Comparison of ENCODE assay signal across 8 mouse cellular contexts in genomic region chr3:88544514-88544913, GRCm38 (mm10). TPM values are rescaled to one million over a fixed set of nuclear protein-coding genes. Genes with fewer than 3 reads are reported as not detected.
DNase-seq lines count a peak whose midpoint lies in the region; ATAC-seq and TF ChIP-seq lines count a peak whose summit lies in the region.

No protein-coding gene starts in this region.

- no peak overlapping the region for H3K27ac ChIP-seq in kidney, adult 2 months (ENCODE audit: insufficient read depth, low read depth, low read length)
- H3K27ac ChIP-seq in midbrain, postnatal 0 days (ENCODE audit: low read depth, low read length) = no peak overlapping the region
- H3K27ac ChIP-seq in heart, embryonic 11.5 days (ENCODE audit: low read depth, low read length) = no peak overlapping the region

- no peaks in the 10 kb centered on the region for H3K27me3 ChIP-seq in kidney, adult 2 months (replicated peaks; ENCODE audit: control insufficient read depth, insufficient read depth, low read length)
- H3K27me3 ChIP-seq in midbrain, postnatal 0 days (ENCODE audit: insufficient read depth, low read length) = no peaks in the 10 kb centered on the region
- no peaks in the 10 kb centered on the region for H3K27me3 ChIP-seq in heart, embryonic 11.5 days (ENCODE audit: control insufficient read depth, insufficient read depth, low read length)

- no peaks in the 10 kb centered on the region for H3K9me3 ChIP-seq in midbrain, postnatal 0 days (ENCODE audit: low read length)
- no peaks in the 10 kb centered on the region for H3K9me3 ChIP-seq in heart, embryonic 11.5 days (replicated peaks; ENCODE audit: control insufficient read depth, low read length)

- no peak for TF ChIP-seq POLR2A in kidney, adult 2 months (IDR thresholded peaks at IDR 0.05; ENCODE audit: low read depth, low read length)

- WGBS in kidney, adult 2 months = 47% methylated on average over 5 of the region's 5 CpGs
- 39% methylated on average over 5 of the region's 5 CpGs for WGBS in midbrain, postnatal 0 days
- 35% methylated on average over 5 of the region's 5 CpGs for WGBS in heart, embryonic 11.5 days (ENCODE audit: insufficient replicate concordance)

- peak; percentile 71 for TF ChIP-seq CTCF in kidney, adult 2 months (conservative IDR thresholded peaks at IDR 0.05; ENCODE audit: insufficient read depth, insufficient read length, low read depth, low read length)
- TF ChIP-seq CTCF in midbrain, postnatal 0 days (IDR thresholded peaks at IDR 0.05) = peak; percentile 67

- no peaks in the 10 kb centered on the region for H3K36me3 ChIP-seq in kidney, adult 2 months (ENCODE audit: control insufficient read depth, insufficient read depth, low read length)
- no peaks in the 10 kb centered on the region for H3K36me3 ChIP-seq in midbrain, postnatal 0 days (ENCODE audit: insufficient read depth, low read length)
- H3K36me3 ChIP-seq in heart, embryonic 11.5 days (ENCODE audit: control insufficient read depth, insufficient read depth, low read length) = peaks cover 4% of the 10 kb centered on the region; the same call in 1 of the 2 replicates

- H3K4me2 ChIP-seq in midbrain, postnatal 0 days (ENCODE audit: low read depth, low read length, poor library complexity, severe bottlenecking) = no peak overlapping the region
- H3K4me2 ChIP-seq in heart, embryonic 11.5 days = no peak overlapping the region; the same call in 1 of the 2 replicates

- ATAC-seq in midbrain, postnatal 0 days (ENCODE audit: low FRiP score) = no peak
- ATAC-seq in heart, embryonic 11.5 days (replicated peaks; ENCODE audit: insufficient number of reproducible peaks, low FRiP score, low TSS enrichment) = no peak

- peak; percentile 41 for DNase-seq in adrenal gland, adult 2 months
- no peak for DNase-seq in adrenal gland, postnatal 4 days (ENCODE audit: low spot score in 2 of 2)
- DNase-seq in kidney, adult 2 months = peak; percentile 45
- DNase-seq in kidney, adult 11 months = no peak
- peak; percentile 53 for DNase-seq in kidney, adult 9 months
- DNase-seq in midbrain, postnatal 0 days (ENCODE audit: low spot score) = no peak
- DNase-seq in spleen, postnatal 36 days (ENCODE audit: low spot score in 2 of 2) = no peak

- H3K4me3 ChIP-seq in kidney, adult 2 months (ENCODE audit: insufficient read depth, low read depth, low read length) = no peak overlapping the region
- H3K4me3 ChIP-seq in midbrain, postnatal 0 days (ENCODE audit: low read depth, low read length) = no peak overlapping the region
- no peak overlapping the region for H3K4me3 ChIP-seq in heart, embryonic 11.5 days (ENCODE audit: low read depth, low read length)

- no peaks in the 10 kb centered on the region for H3K4me1 ChIP-seq in kidney, adult 2 months (ENCODE audit: control insufficient read depth, insufficient read depth, low read length)
- no peaks in the 10 kb centered on the region for H3K4me1 ChIP-seq in midbrain, postnatal 0 days (ENCODE audit: insufficient read depth, low read length)
- H3K4me1 ChIP-seq in heart, embryonic 11.5 days (ENCODE audit: control insufficient read depth, insufficient read depth, low read length) = peaks cover 5% of the 10 kb centered on the region

- no peak overlapping the region for H3K9ac ChIP-seq in midbrain, postnatal 0 days (replicated peaks; ENCODE audit: low read length, poor library complexity, severe bottlenecking)
- H3K9ac ChIP-seq in heart, embryonic 11.5 days (ENCODE audit: low read depth, low read length) = no peak overlapping the region

RNA-seq across cellular contexts. Expression of gene Rab25, which starts 3.6 kb away (rescaled TPM):
- not detected for total RNA-seq in adrenal gland, adult 2 months (2021)
- polyA plus RNA-seq in adrenal gland, adult 2 months (2012; rRNA removed) = 0.09 and 0.10 TPM in 2 replicates
- total RNA-seq in adrenal gland, postnatal 4 days (2021) = 1 to 10 TPM in 1 of 2 experiments, under 1 TPM in 1; 0.54 to 3.9 TPM
- 50.1 and 50.9 TPM in 2 replicates for polyA plus RNA-seq in kidney, adult 2 months (2012; rRNA removed)
- 0.60 TPM in 1 of 2 replicates, not detected in the other for total RNA-seq in midbrain, postnatal 0 days (2014; rRNA removed)
- 0.46 TPM in 1 of 2 replicates, not detected in the other for polyA plus RNA-seq in midbrain, postnatal 0 days (2015; fragmentation: Nextera tagmentation; extraction: Ambion mirVana)
- polyA plus RNA-seq in heart, embryonic 11.5 days (2014; fragmentation: Nextera tagmentation; extraction: Ambion mirVana) = 0.21 TPM in 1 of 2 replicates, not detected in the other

RNA-seq across cellular contexts. Expression of gene Lamtor2, which starts 8.4 kb away (rescaled TPM):
- 100 to 1,000 TPM; 153 to 154 TPM for total RNA-seq in adrenal gland, adult 2 months (2021)
- polyA plus RNA-seq in adrenal gland, adult 2 months (2012; rRNA removed) = 107 and 117 TPM in 2 replicates
- total RNA-seq in adrenal gland, postnatal 4 days (2021) = 100 to 1,000 TPM; 108 to 113 TPM
- polyA plus RNA-seq in kidney, adult 2 months (2012; rRNA removed) = 247 and 277 TPM in 2 replicates
- total RNA-seq in midbrain, postnatal 0 days (2014; rRNA removed) = 46.7 and 66.0 TPM in 2 replicates
- polyA plus RNA-seq in midbrain, postnatal 0 days (2015; fragmentation: Nextera tagmentation; extraction: Ambion mirVana) = 187 and 205 TPM in 2 replicates
- 86.9 and 110 TPM in 2 replicates for polyA plus RNA-seq in heart, embryonic 11.5 days (2014; fragmentation: Nextera tagmentation; extraction: Ambion mirVana)

RNA-seq across cellular contexts. Expression of gene Ubqln4, which starts 9.0 kb away (rescaled TPM):
- 100 to 1,000 TPM in 1 of 2 experiments, 10 to 100 TPM in 1; 61.1 to 100 TPM for total RNA-seq in adrenal gland, adult 2 months (2021)
- 77.9 and 96.2 TPM in 2 replicates for polyA plus RNA-seq in adrenal gland, adult 2 months (2012; rRNA removed)
- 10 to 100 TPM; 52.6 to 62.6 TPM for total RNA-seq in adrenal gland, postnatal 4 days (2021)
- polyA plus RNA-seq in kidney, adult 2 months (2012; rRNA removed) = 59.9 and 63.5 TPM in 2 replicates
- 103 and 120 TPM in 2 replicates for total RNA-seq in midbrain, postnatal 0 days (2014; rRNA removed)
- 29.7 and 30.4 TPM in 2 replicates for polyA plus RNA-seq in midbrain, postnatal 0 days (2015; fragmentation: Nextera tagmentation; extraction: Ambion mirVana)
- 48.8 and 49.5 TPM in 2 replicates for polyA plus RNA-seq in heart, embryonic 11.5 days (2014; fragmentation: Nextera tagmentation; extraction: Ambion mirVana)

RNA-seq across cellular contexts. Expression of gene Mex3a, which starts 12.3 kb away (rescaled TPM):
- 1 to 10 TPM; 2.3 to 3.2 TPM for total RNA-seq in adrenal gland, adult 2 months (2021)
- polyA plus RNA-seq in adrenal gland, adult 2 months (2012; rRNA removed) = 1.7 and 2.1 TPM in 2 replicates
- total RNA-seq in adrenal gland, postnatal 4 days (2021) = 10 to 100 TPM; 11.2 to 16.1 TPM
- 0.61 and 0.63 TPM in 2 replicates for polyA plus RNA-seq in kidney, adult 2 months (2012; rRNA removed)
- 56.9 and 58.2 TPM in 2 replicates for total RNA-seq in midbrain, postnatal 0 days (2014; rRNA removed)
- 15.4 and 16.1 TPM in 2 replicates for polyA plus RNA-seq in midbrain, postnatal 0 days (2015; fragmentation: Nextera tagmentation; extraction: Ambion mirVana)
- 16.5 and 16.9 TPM in 2 replicates for polyA plus RNA-seq in heart, embryonic 11.5 days (2014; fragmentation: Nextera tagmentation; extraction: Ambion mirVana)

RNA-seq across cellular contexts. Expression of gene Ssr2, which starts 31.2 kb away (rescaled TPM):
- total RNA-seq in adrenal gland, adult 2 months (2021) = 100 to 1,000 TPM; 178 to 218 TPM
- 110 and 151 TPM in 2 replicates for polyA plus RNA-seq in adrenal gland, adult 2 months (2012; rRNA removed)
- total RNA-seq in adrenal gland, postnatal 4 days (2021) = 100 to 1,000 TPM; 240 to 260 TPM
- 180 and 193 TPM in 2 replicates for polyA plus RNA-seq in kidney, adult 2 months (2012; rRNA removed)
- 236 and 250 TPM in 2 replicates for total RNA-seq in midbrain, postnatal 0 days (2014; rRNA removed)
- polyA plus RNA-seq in midbrain, postnatal 0 days (2015; fragmentation: Nextera tagmentation; extraction: Ambion mirVana) = 196 and 210 TPM in 2 replicates
- 206 and 229 TPM in 2 replicates for polyA plus RNA-seq in heart, embryonic 11.5 days (2014; fragmentation: Nextera tagmentation; extraction: Ambion mirVana)

Comparison
In these comparisons a context has a peak if more than half of its experiments do, and no peak if none do; other contexts are left out.
1. DNase-seq: peak in adrenal gland, adult 2 months (single experiment), kidney, adult 2 months (single experiment) and kidney, adult 9 months (single experiment); none in adrenal gland, postnatal 4 days (0 of 2), kidney, adult 11 months (single experiment), midbrain, postnatal 0 days (single experiment) and spleen, postnatal 36 days (0 of 2).
2. RNA of gene Rab25, which starts 3.6 kb away (polyA plus RNA-seq): 50.1 to 50.9 TPM in kidney, adult 2 months; 0.46 TPM in midbrain, postnatal 0 days, 0.21 TPM in heart, embryonic 11.5 days and 0.09 to 0.10 TPM in adrenal gland, adult 2 months; every median in the first group is over 10 times any median in the second.